Mouse (Mus musculus) WW6 (cell line): ENCODE results near the gene Adtrp.
A peak's percentile ranks its signal among the peaks of the same experiment; 100 is the strongest.

Experiments used
- DNase-seq: peaks from one replicate; pipeline ENCODE4 v3.0.0-alpha.2; 2013; ENCODE audit warnings: low read depth, low spot score

The Adtrp gene

GRCm38 (mm10) chr13:41847516-41848126, at the start of gene Adtrp:
Gene Adtrp (minus strand): TSS chr13:41847684.
- DNase-seq, result peak; percentile 14

DNA sequence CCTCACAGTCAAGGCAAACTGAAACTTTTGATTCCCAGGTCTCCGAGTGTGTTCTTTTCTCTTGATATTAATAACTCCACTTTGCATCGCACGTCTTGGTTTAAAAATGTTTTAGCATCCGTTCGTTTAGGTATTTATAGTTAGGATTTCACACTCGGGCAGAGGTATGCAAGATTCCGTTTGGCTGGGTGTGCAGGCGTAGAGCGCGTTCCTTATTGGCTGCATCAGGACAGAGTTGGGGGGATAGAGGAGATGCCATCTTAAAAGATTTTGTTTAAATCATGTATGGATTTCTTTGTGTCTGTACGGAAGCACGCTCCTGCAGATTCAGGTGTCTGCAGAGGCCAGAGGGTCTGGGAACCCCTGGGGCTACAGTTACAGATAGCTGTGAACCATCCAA, 44.5 kb upstream of the Adtrp start:
- DNase-seq, result no peak

GRCm38 (mm10) chr13:41890618-41891017, 43.1 kb upstream of the Adtrp start:
- DNase-seq, result no peak

GRCm38 (mm10) chr13:41890111-41890600, 42.7 kb upstream of the Adtrp start:
- DNase-seq, result no peak

DNA sequence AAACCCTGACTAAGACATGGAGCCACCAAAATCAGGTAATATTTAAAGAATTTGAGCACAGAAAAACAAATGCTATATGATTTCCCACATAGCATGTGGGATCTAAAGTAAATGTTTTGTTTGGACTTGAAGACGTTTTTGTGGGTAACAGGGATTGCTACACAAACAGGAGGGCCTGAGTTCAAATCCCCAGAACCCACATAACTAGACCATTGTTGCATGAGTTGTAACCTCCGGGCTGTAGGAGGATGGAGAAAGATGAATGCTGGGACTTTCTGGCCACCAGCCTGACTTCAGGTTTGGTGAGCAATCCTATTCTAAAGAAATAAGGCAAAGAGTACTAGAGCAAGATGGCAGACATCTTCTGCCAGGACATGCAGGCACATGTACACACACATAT, 41.2 kb upstream of the Adtrp start:
- no peak for DNase-seq

DNA sequence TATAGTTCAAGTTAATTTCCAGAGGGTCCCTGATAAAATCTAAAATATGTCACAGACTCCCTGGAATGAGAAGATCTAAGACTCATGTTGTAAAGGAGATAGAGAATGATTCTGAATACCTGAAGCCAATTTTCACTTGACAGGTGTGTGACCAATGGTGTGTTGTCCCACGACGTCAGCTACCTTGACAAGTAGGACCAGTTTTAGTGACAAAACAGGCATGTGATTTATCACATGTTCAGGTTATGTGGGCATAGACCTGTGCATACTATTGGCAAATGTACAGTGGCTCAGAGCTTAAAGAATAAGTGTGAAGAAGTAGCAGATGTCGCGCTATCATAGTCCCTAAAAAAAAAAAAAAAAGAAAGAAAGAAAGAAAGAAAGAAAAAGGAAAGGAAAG, 38.6 kb upstream of the Adtrp start:
- DNase-seq, result no peak

DNA sequence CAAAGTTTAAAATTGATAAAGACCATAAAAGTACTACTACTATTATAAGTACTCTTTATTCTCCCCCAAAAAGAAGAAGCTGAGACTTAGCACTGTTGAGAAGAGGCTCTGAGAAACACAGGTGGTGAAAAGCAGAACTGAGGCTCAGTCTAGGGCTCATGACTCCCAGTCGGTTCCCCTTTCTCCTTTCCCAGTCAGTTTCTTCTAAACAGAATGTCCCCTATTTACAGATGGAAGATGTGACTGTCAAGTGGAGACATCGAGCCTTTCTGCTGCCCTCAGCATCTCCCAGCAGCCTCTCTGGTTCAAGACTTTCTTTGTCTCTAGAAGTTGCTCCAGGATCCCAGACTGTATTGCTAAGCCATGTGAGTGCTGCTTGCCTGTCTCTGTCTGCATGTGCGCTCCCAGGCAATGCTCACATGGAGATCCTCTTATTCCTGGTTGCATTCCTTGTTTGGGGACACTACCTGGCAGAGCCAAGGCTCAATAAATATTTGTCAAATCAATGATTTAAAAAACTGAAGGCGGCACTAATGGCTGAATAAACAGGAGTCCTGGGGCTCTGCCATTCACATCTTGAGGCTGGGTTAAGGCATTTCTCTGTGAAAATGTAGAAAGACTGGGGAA, 36.3 kb upstream of the Adtrp start:
- no peak for DNase-seq

GRCm38 (mm10) chr13:41881201-41881600, 33.7 kb upstream of the Adtrp start:
- DNase-seq, result no peak

GRCm38 (mm10) chr13:41880525-41880924, 33.0 kb upstream of the Adtrp start:
- DNase-seq, result no peak

- no peak for DNase-seq
Measured at GRCm38 (mm10) chr13:41872686-41873085, 25.2 kb upstream of the Adtrp start.

- no peak for DNase-seq
Measured at GRCm38 (mm10) chr13:41872161-41872562, 24.7 kb upstream of the Adtrp start.

- no peak for DNase-seq
Measured at GRCm38 (mm10) chr13:41867533-41867932, 20.0 kb upstream of the Adtrp start.

DNA sequence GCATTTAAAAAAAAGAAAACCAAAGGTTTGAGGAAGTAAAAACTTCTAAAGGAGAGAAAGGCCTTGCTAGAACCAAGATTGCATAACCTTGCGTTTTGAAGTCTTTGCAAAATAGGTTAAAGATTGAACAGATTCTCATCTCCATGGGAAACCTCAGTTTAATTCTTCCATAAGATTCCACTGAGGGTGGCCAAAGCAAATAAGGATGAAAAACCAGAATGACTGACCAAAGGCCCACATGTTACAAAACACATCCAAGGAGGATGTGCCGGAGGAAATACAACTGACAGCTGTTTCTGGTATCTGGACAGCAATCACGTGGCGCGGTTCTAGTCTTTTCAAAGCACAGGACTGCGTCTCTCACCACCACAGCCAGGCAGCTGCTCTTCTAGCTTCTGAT, 18.1 kb upstream of the Adtrp start:
- DNase-seq, result no peak

DNA sequence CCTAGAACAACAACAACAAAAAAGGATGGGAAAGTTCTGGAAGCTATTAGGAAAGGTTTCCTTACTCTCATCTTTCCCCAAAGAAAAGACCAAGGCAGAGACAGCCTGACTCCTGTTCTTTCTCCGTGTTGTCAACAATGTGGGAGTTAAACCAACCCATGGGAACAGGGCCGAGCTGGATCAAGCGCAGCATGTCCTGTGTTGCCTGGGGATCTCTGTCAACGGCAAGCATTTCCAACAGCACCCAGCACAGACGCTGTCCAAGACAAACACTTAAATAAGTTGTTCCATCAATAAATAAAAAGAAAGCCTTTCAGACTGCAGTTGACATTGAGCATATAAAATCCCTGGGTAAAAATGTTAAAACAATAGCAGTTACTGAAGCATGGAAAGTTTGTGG, 17.6 kb upstream of the Adtrp start:
- no peak for DNase-seq

GRCm38 (mm10) chr13:41860603-41861405, 13.3 kb upstream of the Adtrp start:
- no peak for DNase-seq

- no peak for DNase-seq
Measured at GRCm38 (mm10) chr13:41855206-41856185, 8.0 kb upstream of the Adtrp start.

DNA sequence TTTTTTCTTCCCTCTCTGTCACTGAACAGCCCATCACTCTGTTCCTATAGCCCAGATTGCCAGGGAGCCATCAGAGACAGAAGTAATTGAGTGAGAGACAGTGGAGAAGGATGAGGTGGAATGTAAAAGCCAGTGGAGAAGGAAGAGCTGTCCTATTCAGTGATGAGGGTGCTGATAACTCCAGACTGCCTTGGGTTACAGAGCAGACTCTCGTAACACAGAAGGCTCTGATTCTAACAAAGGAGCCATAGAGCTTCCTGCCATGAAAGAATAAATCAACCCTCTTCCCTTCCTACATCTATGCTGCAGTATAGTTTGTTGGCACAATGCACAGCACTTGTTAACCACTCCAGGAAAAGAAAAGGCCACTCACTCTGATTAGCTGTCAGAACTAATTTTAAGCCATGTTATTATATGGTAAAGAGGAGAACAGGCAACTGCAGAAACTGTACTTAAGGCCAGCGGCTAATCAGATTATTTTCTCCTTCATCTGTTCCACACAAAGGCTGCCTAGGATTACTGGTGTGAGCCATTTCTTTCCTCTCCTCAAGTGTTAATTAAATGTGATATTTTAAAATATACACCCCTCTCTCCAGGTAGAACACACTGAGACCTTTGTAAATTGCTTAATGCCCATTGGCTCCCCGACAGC, 3.4 kb upstream of the Adtrp start:
- no peak for DNase-seq

- DNase-seq, result no peak
Measured at GRCm38 (mm10) chr13:41846516-41846915, 968 bp downstream of the Adtrp start.

GRCm38 (mm10) chr13:41845013-41845412, 2.5 kb downstream of the Adtrp start:
- DNase-seq, result no peak

GRCm38 (mm10) chr13:41844071-41844470, 3.4 kb downstream of the Adtrp start:
- no peak for DNase-seq

- no peak for DNase-seq
Measured at GRCm38 (mm10) chr13:41833614-41834139, 13.8 kb downstream of the Adtrp start.
